8 mouse cellular contexts compared by ENCODE assay signal in genomic region chr13:17805614-17805975, GRCm38 (mm10). TPM values are rescaled to one million over a fixed set of nuclear protein-coding genes. Genes with fewer than 3 reads are reported as not detected.
DNase-seq lines count a peak whose midpoint lies in the region; ATAC-seq and TF ChIP-seq lines count a peak whose summit lies in the region.

No protein-coding gene starts in this region.

- H3K27ac ChIP-seq in liver, adult 2 months (replicated peaks; ENCODE audit: insufficient read depth, low read depth, low read length) = peak overlapping the region; percentile 95
- peak overlapping the region; percentile 97 for H3K27ac ChIP-seq in embryonic facial prominence, embryonic 14.5 days (replicated peaks; ENCODE audit: low read depth, low read length)
- peak overlapping the region; percentile 89 for H3K27ac ChIP-seq in intestine, embryonic 15.5 days
- H3K27ac ChIP-seq in neural tube, embryonic 13.5 days (replicated peaks) = peak overlapping the region; percentile 97

- H3K4me1 ChIP-seq in liver, adult 2 months (ENCODE audit: control insufficient read depth, insufficient read depth, low read length) = peaks cover 7% of the 10 kb centered on the region; the same call in 1 of the 2 replicates
- peaks cover 13% of the 10 kb centered on the region; the same call in 1 of the 2 replicates for H3K4me1 ChIP-seq in embryonic facial prominence, embryonic 14.5 days (ENCODE audit: control insufficient read depth, insufficient read depth, low read length)
- 0 out of 2 replicates have a peak, but pooled peaks cover 2% of the 10 kb centered on the region for H3K4me1 ChIP-seq in intestine, embryonic 15.5 days (replicated peaks)
- H3K4me1 ChIP-seq in neural tube, embryonic 13.5 days (replicated peaks) = peaks cover 27% of the 10 kb centered on the region

- H3K9me3 ChIP-seq in embryonic facial prominence, embryonic 14.5 days (ENCODE audit: control insufficient read depth, low read length) = no peaks in the 10 kb centered on the region
- H3K9me3 ChIP-seq in intestine, embryonic 15.5 days = no peaks in the 10 kb centered on the region
- no peaks in the 10 kb centered on the region for H3K9me3 ChIP-seq in neural tube, embryonic 13.5 days

- no peak for ATAC-seq in embryonic facial prominence, embryonic 14.5 days (ENCODE audit: low read depth)
- peak; percentile 5; the same call in 1 of the 2 replicates for ATAC-seq in intestine, embryonic 15.5 days
- ATAC-seq in neural tube, embryonic 13.5 days (ENCODE audit: low read depth) = peak; percentile 21; the same call in 1 of the 2 replicates

- under 1% methylated on average over 14 of the region's 14 CpGs for WGBS in liver, adult 2 months
- 2% methylated on average over 14 of the region's 14 CpGs for WGBS in embryonic facial prominence, embryonic 14.5 days
- WGBS in intestine, embryonic 15.5 days = under 1% methylated on average over 14 of the region's 14 CpGs
- under 1% methylated on average over 14 of the region's 14 CpGs for WGBS in neural tube, embryonic 13.5 days

- H3K27me3 ChIP-seq in liver, adult 2 months (ENCODE audit: control insufficient read depth, insufficient read depth, low read length) = no peaks in the 10 kb centered on the region
- no peaks in the 10 kb centered on the region for H3K27me3 ChIP-seq in embryonic facial prominence, embryonic 14.5 days (replicated peaks; ENCODE audit: control insufficient read depth, insufficient read depth, low read length)
- no peaks in the 10 kb centered on the region for H3K27me3 ChIP-seq in intestine, embryonic 15.5 days (replicated peaks)
- no peaks in the 10 kb centered on the region for H3K27me3 ChIP-seq in neural tube, embryonic 13.5 days

- no peaks in the 10 kb centered on the region for H3K36me3 ChIP-seq in liver, adult 2 months (ENCODE audit: control insufficient read depth, insufficient read depth, low read length)
- peaks cover 1% of the 10 kb centered on the region; the same call in 1 of the 2 replicates for H3K36me3 ChIP-seq in embryonic facial prominence, embryonic 14.5 days (ENCODE audit: control insufficient read depth, insufficient read depth, low read length)
- no peaks in the 10 kb centered on the region for H3K36me3 ChIP-seq in intestine, embryonic 15.5 days
- H3K36me3 ChIP-seq in neural tube, embryonic 13.5 days = no peaks in the 10 kb centered on the region

- H3K9ac ChIP-seq in liver, adult 2 months (ENCODE audit: low read depth, low read length) = peak overlapping the region; percentile 88
- H3K9ac ChIP-seq in embryonic facial prominence, embryonic 14.5 days (ENCODE audit: low read depth, low read length) = peak overlapping the region; percentile 81
- H3K9ac ChIP-seq in intestine, embryonic 15.5 days = peak overlapping the region; percentile 73
- H3K9ac ChIP-seq in neural tube, embryonic 13.5 days = peak overlapping the region; percentile 82

- TF ChIP-seq CTCF in liver, adult 2 months (IDR thresholded peaks at IDR 0.05; ENCODE audit: low read depth, low read length) = no peak

- no peak for DNase-seq in liver, adult 2 months (ENCODE audit: extremely low read depth, low read depth, low spot score)
- DNase-seq in liver = no peak
- no peak for DNase-seq in embryonic facial prominence, embryonic 14.5 days (ENCODE audit: low spot score)
- DNase-seq in thymus, adult 18-20 months = no peak
- no peak for DNase-seq in adrenal gland, postnatal 14 days
- no peak for DNase-seq in lung, postnatal 4 days

- no peak for TF ChIP-seq POLR2A in liver, adult 2 months (IDR thresholded peaks at IDR 0.05; ENCODE audit: extremely low read depth, insufficient read depth, low read length)

- peaks cover 18% of the 10 kb centered on the region for H3K79me2 ChIP-seq in liver, adult 2 months (ENCODE audit: control insufficient read depth, insufficient read depth, low read length)

- peak overlapping the region; percentile 70 for H3K4me2 ChIP-seq in embryonic facial prominence, embryonic 14.5 days (ENCODE audit: low read depth, low read length)
- peak overlapping the region; percentile 52 for H3K4me2 ChIP-seq in intestine, embryonic 15.5 days (replicated peaks)
- peak overlapping the region; percentile 97 for H3K4me2 ChIP-seq in neural tube, embryonic 13.5 days

- peak overlapping the region; percentile 74 for H3K4me3 ChIP-seq in liver, adult 2 months (ENCODE audit: insufficient read depth, low read depth, low read length)
- H3K4me3 ChIP-seq in embryonic facial prominence, embryonic 14.5 days (ENCODE audit: low read depth, low read length) = peak overlapping the region; percentile 98
- peak overlapping the region; percentile 83 for H3K4me3 ChIP-seq in intestine, embryonic 15.5 days (replicated peaks)
- H3K4me3 ChIP-seq in neural tube, embryonic 13.5 days = peak overlapping the region; percentile 100

RNA-seq across cellular contexts. Expression of gene Cdk13, which starts 0.7 kb away (rescaled TPM):
- 20.9 and 25.6 TPM in 2 replicates for total RNA-seq in liver, adult 2 months (2014; rRNA removed)
- polyA plus RNA-seq in liver, adult 2 months (2012; rRNA removed) = 13.7 and 15.2 TPM in 2 replicates
- 18.7 and 20.3 TPM in 2 replicates for polyA plus RNA-seq in embryonic facial prominence, embryonic 14.5 days (2014; fragmentation: Nextera tagmentation; extraction: Ambion mirVana)
- polyA plus RNA-seq in intestine, embryonic 15.5 days (2015; fragmentation: Nextera tagmentation; extraction: Ambion mirVana) = 13.8 and 14.5 TPM in 2 replicates
- 15.1 and 16.6 TPM in 2 replicates for polyA plus RNA-seq in neural tube, embryonic 13.5 days (2015; fragmentation: Nextera tagmentation; extraction: Ambion mirVana)
- 51.3 and 54.2 TPM in 2 replicates for total RNA-seq in adrenal gland, postnatal 14 days (2021)
